Mouse (Mus musculus): Measurements from ENCODE around the gene Tm4sf19. TPM values are rescaled to one million over a fixed set of nuclear protein-coding genes. Genes with fewer than 3 reads are reported as not detected.

The Tm4sf19 gene
- not detected in 2 replicates for polyA plus RNA-seq (2015; fragmentation: Nextera tagmentation; extraction: Ambion mirVana)

GRCm38 (mm10) chr16:32400267-32400666 lies at the start of gene Tm4sf19:
Gene Tm4sf19, plus strand, starts transcription at chr16:32400506.
- Histone ChIP-seq H3K4me1 (replicated peaks; ENCODE audit: control insufficient read depth, insufficient read depth) (no peaks in the 10 kb centered on the region), H3K4me2 (replicated peaks; ENCODE audit: low read depth) (no peak within 1 kb of the TSS), H3K36me3 (ENCODE audit: control insufficient read depth, insufficient read depth, low read length) (no peaks in the 10 kb centered on the region), H3K27ac (replicated peaks) (no peak within 1 kb of the TSS), H3K27me3 (ENCODE audit: control insufficient read depth, insufficient read depth, low read length) (no peaks in the 10 kb centered on the region), H3K9ac (ENCODE audit: low read length) (no peak within 1 kb of the TSS), H3K9me3 (ENCODE audit: control insufficient read depth, low read length) (no peaks in the 10 kb centered on the region), H3K4me3 (ENCODE audit: low read depth, low read length) (no peak within 1 kb of the TSS)
- WGBS = 70% methylated on average over 7 of the region's 7 CpGs
- TF ChIP-seq CTCF (IDR thresholded peaks at IDR 0.05; ENCODE audit: low read depth) = no peak
- no peak for TF ChIP-seq EP300 (optimal IDR thresholded peaks at IDR 0.05)
- no peak for DNase-seq (ENCODE audit: low spot score)
- ATAC-seq (ENCODE audit: low FRiP score, low TSS enrichment) = no peak

- H3K4me2 ChIP-seq (replicated peaks; ENCODE audit: low read depth) = no peak overlapping the region
- no peak for DNase-seq (ENCODE audit: low spot score)
- H3K9me3 ChIP-seq (ENCODE audit: control insufficient read depth, low read length) = no peaks in the 10 kb centered on the region
- H3K4me3 ChIP-seq (ENCODE audit: low read depth, low read length) = no peak overlapping the region
- no peak for ATAC-seq (ENCODE audit: low FRiP score, low TSS enrichment)
- H3K9ac ChIP-seq (ENCODE audit: low read length) = no peak overlapping the region
- no peaks in the 10 kb centered on the region for H3K27me3 ChIP-seq (ENCODE audit: control insufficient read depth, insufficient read depth, low read length)
- no peak for TF ChIP-seq CTCF (IDR thresholded peaks at IDR 0.05; ENCODE audit: low read depth)
- TF ChIP-seq EP300 (optimal IDR thresholded peaks at IDR 0.05) = no peak
- H3K4me1 ChIP-seq (replicated peaks; ENCODE audit: control insufficient read depth, insufficient read depth) = no peaks in the 10 kb centered on the region
- 84% methylated on average over 3 of the region's 3 CpGs for WGBS
- peaks cover 2% of the 10 kb centered on the region; the same call in 1 of the 2 replicates for H3K36me3 ChIP-seq (ENCODE audit: control insufficient read depth, insufficient read depth, low read length)
- no peak overlapping the region for H3K27ac ChIP-seq (replicated peaks)
Measured at GRCm38 (mm10) chr16:32350776-32351175, 49.5 kb upstream of the Tm4sf19 start.

GRCm38 (mm10) chr16:32363530-32363929 lies 36.8 kb upstream of the Tm4sf19 start:
- H3K4me2 ChIP-seq (replicated peaks; ENCODE audit: low read depth) = no peak overlapping the region
- H3K4me1 ChIP-seq (replicated peaks; ENCODE audit: control insufficient read depth, insufficient read depth) = no peaks in the 10 kb centered on the region
- no peak overlapping the region for H3K9ac ChIP-seq (ENCODE audit: low read length)
- no peaks in the 10 kb centered on the region for H3K9me3 ChIP-seq (ENCODE audit: control insufficient read depth, low read length)
- TF ChIP-seq CTCF (IDR thresholded peaks at IDR 0.05; ENCODE audit: low read depth) (no peak), EP300 (optimal IDR thresholded peaks at IDR 0.05) (no peak)
- no peak overlapping the region for H3K27ac ChIP-seq (replicated peaks)
- ATAC-seq (ENCODE audit: low FRiP score, low TSS enrichment) = no peak
- H3K36me3 ChIP-seq (ENCODE audit: control insufficient read depth, insufficient read depth, low read length) = no peaks in the 10 kb centered on the region
- no peak overlapping the region for H3K4me3 ChIP-seq (ENCODE audit: low read depth, low read length)
- H3K27me3 ChIP-seq (ENCODE audit: control insufficient read depth, insufficient read depth, low read length) = no peaks in the 10 kb centered on the region
- no peak for DNase-seq (ENCODE audit: low spot score)
- WGBS = 80% methylated on average over 2 of the region's 2 CpGs

- WGBS = 87% methylated on average over 4 of the region's 4 CpGs
- Histone ChIP-seq H3K36me3 (ENCODE audit: control insufficient read depth, insufficient read depth, low read length) (peaks cover 13% of the 10 kb centered on the region), H3K4me3 (ENCODE audit: low read depth, low read length) (no peak overlapping the region)
Measured at GRCm38 (mm10) chr16:32371351-32371750, 29.0 kb upstream of the Tm4sf19 start.

GRCm38 (mm10) chr16:32379575-32379974 lies 20.7 kb upstream of the Tm4sf19 start:
- ATAC-seq (ENCODE audit: low FRiP score, low TSS enrichment) = no peak
- Histone ChIP-seq H3K4me2 (replicated peaks; ENCODE audit: low read depth) (no peak overlapping the region), H3K4me3 (ENCODE audit: low read depth, low read length) (no peak overlapping the region), H3K9ac (ENCODE audit: low read length) (no peak overlapping the region), H3K27ac (replicated peaks) (no peak overlapping the region), H3K4me1 (replicated peaks; ENCODE audit: control insufficient read depth, insufficient read depth) (no peaks in the 10 kb centered on the region), H3K36me3 (ENCODE audit: control insufficient read depth, insufficient read depth, low read length) (peaks cover 25% of the 10 kb centered on the region), H3K9me3 (ENCODE audit: control insufficient read depth, low read length) (no peaks in the 10 kb centered on the region), H3K27me3 (ENCODE audit: control insufficient read depth, insufficient read depth, low read length) (no peaks in the 10 kb centered on the region)
- no peak for DNase-seq (ENCODE audit: low spot score)
- no peak for TF ChIP-seq CTCF (IDR thresholded peaks at IDR 0.05; ENCODE audit: low read depth)
- TF ChIP-seq EP300 (optimal IDR thresholded peaks at IDR 0.05) = no peak
- 97% methylated on average over 2 of the region's 2 CpGs for WGBS

More at GRCm38 (mm10) chr16:32371351-32371750, 29.0 kb upstream of the Tm4sf19 start:
- DNase-seq (ENCODE audit: low spot score) = peak; percentile 39
- H3K9me3 ChIP-seq (ENCODE audit: control insufficient read depth, low read length) = no peaks in the 10 kb centered on the region
- H3K27me3 ChIP-seq (ENCODE audit: control insufficient read depth, insufficient read depth, low read length) = no peaks in the 10 kb centered on the region
- no peak overlapping the region for H3K4me2 ChIP-seq (replicated peaks; ENCODE audit: low read depth)
- TF ChIP-seq CTCF (IDR thresholded peaks at IDR 0.05; ENCODE audit: low read depth) (peak; percentile 61), EP300 (optimal IDR thresholded peaks at IDR 0.05) (no peak)
- no peak overlapping the region for H3K9ac ChIP-seq (ENCODE audit: low read length)
- H3K27ac ChIP-seq (replicated peaks) = no peak overlapping the region
- no peaks in the 10 kb centered on the region for H3K4me1 ChIP-seq (replicated peaks; ENCODE audit: control insufficient read depth, insufficient read depth)
- ATAC-seq (ENCODE audit: low FRiP score, low TSS enrichment) = no peak

- Histone ChIP-seq H3K9ac (ENCODE audit: low read length) (no peak overlapping the region), H3K36me3 (ENCODE audit: control insufficient read depth, insufficient read depth, low read length) (peaks cover 18% of the 10 kb centered on the region), H3K4me3 (ENCODE audit: low read depth, low read length) (no peak overlapping the region), H3K27ac (replicated peaks) (no peak overlapping the region), H3K27me3 (ENCODE audit: control insufficient read depth, insufficient read depth, low read length) (no peaks in the 10 kb centered on the region), H3K4me1 (replicated peaks; ENCODE audit: control insufficient read depth, insufficient read depth) (no peaks in the 10 kb centered on the region), H3K4me2 (replicated peaks; ENCODE audit: low read depth) (no peak overlapping the region), H3K9me3 (ENCODE audit: control insufficient read depth, low read length) (no peaks in the 10 kb centered on the region)
- TF ChIP-seq EP300 (optimal IDR thresholded peaks at IDR 0.05) (no peak), CTCF (IDR thresholded peaks at IDR 0.05; ENCODE audit: low read depth) (no peak)
- DNase-seq (ENCODE audit: low spot score) = no peak
- ATAC-seq (ENCODE audit: low FRiP score, low TSS enrichment) = no peak
Measured at GRCm38 (mm10) chr16:32382901-32383300, 17.4 kb upstream of the Tm4sf19 start.

All from stomach, postnatal 0 days (tissue).